Mouse (Mus musculus) gastrocnemius, adult 8-10 months (tissue): ENCODE results near the gene Ush2a. TPM values are rescaled to one million over a fixed set of nuclear protein-coding genes. Genes with fewer than 3 reads are reported as not detected.

Source experiments
- DNase-seq, 2 experiments: peaks; one replicate each; pipeline ENCODE4 v3.0.0; 2022; ENCODE audit warnings: low spot score in 2 of 2
- total RNA-seq, 4 experiments: library from RNA; stranded (reverse); gene quantifications; 2 replicates each; pipeline ENCODE4 v1.2.4; 2022

The Ush2a gene
- total RNA-seq, 4 experiments from 2014 or later = not detected

DNA sequence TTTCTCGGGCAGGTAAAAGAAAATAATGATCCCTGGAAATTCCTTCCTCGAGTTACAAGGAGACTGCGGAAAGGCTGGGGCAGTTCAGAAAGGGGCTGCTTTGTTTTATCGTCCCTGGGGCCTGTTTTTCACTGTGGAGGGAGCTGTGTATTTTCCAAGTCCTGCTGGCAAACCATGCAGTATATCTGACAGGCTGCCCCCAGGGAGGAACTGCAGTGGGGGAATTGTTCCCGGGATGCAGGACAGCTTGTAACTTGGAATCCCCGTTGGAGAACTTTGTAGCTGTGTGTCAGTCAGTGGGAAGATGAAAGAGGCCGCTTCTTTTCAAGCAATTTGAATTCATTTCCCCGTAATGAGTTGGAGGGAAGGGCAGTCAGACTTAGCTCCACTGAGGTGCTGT is 399.1 kb downstream of the Ush2a start:
- DNase-seq = no peak

- no peak for DNase-seq
These were observed 405.6 kb downstream of the Ush2a start for GRCm38 (mm10) chr1:188667460-188667859.

- DNase-seq = no peak
These were observed 406.7 kb downstream of the Ush2a start for GRCm38 (mm10) chr1:188668513-188668912.

DNA sequence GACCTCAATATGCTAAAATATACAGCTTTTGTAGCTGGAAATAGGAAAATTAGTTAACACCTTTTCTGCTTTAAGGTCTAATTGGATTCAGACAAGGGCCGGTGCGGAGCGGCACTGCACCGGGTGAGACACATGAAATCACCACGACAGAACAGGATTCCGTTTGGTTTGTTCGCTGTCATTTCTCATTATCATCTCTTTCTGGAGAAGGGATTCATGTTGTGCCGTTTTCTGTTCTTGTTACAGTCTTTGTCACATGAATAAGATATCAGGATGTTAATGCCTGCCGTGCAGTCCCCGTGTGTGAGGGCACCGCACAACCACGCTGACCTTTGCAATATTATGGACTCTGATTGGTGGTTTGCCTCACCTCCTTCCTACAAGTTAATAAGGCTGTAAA is 411.0 kb downstream of the Ush2a start:
- DNase-seq = no peak

DNA sequence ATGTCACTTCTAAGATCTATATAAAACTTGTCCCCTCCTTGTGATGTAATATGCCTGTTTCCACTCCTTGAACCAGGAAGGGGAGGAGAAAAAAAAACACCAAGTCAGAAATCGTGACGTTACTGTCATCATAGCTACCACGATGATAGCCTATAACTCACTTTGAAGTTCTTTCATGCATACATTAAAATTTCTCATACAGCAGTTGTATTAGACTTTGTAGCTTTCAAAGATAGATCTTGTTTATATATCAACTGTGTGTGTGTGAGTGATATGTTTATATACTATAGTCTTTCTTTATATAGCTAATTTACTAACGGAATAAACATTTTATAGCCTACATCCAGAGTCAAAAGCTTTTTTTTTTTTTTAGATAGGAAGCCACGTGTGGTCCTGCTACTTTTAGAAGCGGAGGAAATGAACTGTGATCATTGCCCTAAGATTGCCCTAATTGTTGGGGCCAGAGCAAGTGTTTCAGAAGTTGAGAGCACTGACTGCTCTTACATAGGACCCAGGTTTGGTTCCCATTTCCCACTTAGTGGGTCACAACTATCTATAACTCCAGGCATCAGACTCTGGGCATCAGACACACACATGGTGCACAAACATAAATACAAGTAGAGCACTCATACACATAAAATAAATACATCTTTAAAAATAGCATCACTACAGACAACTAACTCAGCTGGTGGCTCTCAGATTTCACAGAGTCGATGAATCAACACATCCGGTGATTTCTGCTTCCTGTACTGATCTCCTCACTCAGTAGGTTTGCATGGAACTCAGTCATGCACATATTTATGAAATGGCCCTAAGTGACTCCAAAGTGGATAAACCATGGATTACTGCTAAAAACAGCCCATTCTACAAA is 413.1 kb downstream of the Ush2a start:
- no peak for DNase-seq

DNA sequence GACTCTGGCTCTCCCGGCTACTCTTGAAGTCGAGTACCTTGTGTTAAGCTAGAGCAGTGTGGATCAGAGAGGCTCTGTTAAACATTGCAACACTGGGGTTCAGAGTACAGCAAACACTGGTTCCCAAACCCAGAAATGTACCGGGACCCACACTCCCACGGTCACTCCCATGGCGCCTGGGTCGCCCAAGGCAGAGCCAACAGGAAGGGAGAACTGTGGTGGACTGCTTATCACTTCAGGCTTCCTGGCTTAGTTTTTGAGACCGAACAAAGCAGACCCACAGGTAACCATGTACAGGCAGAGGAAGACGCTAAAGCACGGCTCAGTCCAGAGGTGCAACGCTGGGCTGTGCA is 413.7 kb downstream of the Ush2a start:
- DNase-seq = no peak

DNA sequence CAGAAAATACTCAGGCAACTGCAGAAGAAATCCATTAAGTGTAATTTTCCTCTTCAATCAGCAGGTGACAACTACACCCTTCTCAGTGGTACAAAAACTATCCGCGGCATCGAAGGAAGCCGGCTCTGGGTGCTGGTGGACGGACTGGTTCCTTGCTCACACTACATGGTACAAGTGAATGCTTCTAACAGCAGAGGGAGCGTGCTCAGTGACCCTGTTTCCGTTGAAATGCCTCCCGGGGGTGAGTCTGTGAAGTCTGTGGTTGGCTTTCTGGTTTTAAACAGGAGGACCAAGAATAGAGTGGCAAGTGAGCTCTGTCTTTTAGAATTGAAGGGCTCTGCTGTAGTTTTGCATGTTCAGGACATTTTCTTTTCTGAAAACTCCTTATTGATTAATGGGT is 416.4 kb downstream of the Ush2a start:
- DNase-seq = no peak

GRCm38 (mm10) chr1:188686362-188686761 is 424.5 kb downstream of the Ush2a start:
- DNase-seq = no peak

GRCm38 (mm10) chr1:188696295-188696694 is 434.5 kb downstream of the Ush2a start:
- no peak for DNase-seq

DNA sequence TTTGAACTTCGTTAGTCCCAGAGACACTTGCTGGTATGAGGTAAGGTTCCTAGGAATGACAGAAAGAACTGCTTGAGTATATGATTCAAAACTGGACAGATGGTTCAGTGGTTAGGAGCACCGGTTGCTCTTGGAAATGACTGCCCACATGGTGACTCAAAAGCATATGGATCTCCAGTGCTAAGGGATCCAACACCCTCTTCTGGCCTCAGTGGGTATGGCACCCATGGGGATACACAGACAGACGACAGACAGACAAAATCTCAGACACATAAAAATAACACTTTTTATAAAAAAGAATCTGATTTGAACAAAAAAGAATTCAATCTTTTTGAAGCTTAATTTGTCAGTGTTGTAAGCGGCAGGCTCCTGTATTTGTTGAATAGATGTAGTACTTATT is 446.4 kb downstream of the Ush2a start:
- DNase-seq = no peak

- no peak for DNase-seq
These were observed 446.9 kb downstream of the Ush2a start for GRCm38 (mm10) chr1:188708694-188709093.

DNA sequence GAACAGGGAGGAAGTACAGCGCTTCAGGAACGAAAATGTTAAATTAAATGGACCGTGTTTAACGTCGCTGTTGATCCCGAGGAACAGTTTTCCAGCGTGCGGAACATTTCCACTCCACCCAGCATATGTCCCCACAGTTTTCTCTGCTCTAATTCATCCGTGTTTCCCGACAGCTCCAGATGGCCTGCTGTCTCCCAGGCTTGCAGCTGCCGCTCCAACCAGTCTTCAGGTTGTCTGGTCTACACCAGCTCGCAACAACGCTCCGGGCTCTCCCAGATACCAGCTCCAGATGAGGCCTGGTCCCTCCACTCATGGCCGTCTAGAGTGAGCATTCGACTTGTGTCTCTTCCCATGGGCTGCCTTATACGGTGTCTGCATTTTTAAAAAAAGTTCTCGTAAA is 452.3 kb downstream of the Ush2a start:
- no peak for DNase-seq

DNA sequence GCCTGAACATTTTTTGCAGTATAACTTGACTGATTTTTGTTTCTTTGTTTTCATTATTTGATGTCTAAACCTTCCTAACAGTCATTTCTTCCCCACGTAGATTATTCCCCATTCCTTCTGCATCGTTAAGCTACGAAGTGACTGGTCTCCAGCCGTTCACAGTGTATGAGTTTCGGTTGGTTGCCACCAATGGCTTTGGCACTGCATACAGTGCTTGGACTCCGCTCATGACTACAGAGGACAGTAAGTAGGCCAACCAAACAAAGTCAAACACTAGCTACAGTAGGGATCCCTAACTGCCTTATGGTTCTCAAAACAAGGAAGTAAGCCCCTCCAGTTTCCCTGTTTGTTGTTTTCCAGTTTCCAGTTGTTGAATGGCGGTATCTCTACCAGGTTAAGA is 453.1 kb downstream of the Ush2a start:
- DNase-seq = no peak

GRCm38 (mm10) chr1:188716886-188717285 is 455.1 kb downstream of the Ush2a start:
- no peak for DNase-seq

DNA sequence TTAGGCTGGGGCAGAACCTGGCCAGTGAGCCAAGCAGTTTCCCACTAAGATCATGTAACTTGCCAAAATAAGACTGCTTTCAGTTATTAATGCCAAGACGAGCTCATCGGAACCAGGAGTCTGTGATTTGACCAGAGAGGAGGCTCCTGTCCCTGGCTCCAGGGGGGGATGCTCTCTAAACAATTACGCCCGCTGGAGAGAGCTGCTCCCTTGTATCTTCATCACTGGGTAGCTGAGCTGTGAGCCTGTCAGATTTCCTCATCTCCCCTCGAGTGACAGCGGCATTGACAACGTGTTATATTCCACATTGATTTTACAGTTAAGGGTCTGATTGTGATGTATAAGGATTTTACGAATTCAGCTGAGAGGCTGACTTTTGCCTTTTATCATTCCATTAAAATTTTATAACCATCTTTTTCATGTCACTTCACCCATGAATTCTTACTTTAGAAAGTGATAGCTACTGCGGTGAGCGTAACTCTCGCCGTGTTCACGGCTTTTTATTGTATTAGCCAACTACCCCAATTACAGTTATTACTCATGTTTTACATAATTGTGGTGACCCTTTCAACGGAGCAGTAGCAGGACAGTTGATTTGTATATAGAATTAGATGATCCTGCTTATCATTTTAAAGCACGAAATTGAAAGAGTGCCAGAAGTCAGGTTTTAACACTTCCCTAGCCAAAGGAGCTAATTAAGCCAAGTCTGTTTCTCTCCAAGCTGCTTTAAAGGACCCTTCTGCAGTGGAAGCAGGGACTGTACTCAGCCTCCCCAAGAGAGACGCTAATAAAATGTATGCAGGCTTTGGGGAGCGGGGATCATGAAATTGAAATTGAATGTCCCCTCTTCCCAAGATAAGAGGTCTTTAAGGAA is 463.5 kb downstream of the Ush2a start:
- no peak for DNase-seq

GRCm38 (mm10) chr1:188726937-188727336 is 465.1 kb downstream of the Ush2a start:
- no peak for DNase-seq

DNA sequence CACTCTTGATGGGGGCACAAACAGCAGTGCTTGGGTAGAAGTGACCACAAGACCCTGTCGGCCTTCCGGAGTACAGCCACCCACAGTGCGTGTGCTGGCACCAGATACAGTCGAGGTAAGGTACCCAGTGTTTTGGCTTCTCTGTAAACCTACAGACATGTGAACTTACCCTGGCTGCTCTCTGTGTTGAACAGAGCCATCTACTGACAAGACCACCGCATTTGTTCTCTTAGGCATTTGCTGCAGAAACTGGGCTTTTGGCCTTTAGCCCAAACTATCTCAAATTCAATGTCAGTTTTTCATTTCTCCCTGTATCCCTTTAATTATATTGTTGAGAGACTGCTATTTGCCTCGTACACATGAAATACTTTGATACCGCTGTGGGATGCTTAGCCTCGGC is 466.8 kb downstream of the Ush2a start:
- DNase-seq = no peak

DNA sequence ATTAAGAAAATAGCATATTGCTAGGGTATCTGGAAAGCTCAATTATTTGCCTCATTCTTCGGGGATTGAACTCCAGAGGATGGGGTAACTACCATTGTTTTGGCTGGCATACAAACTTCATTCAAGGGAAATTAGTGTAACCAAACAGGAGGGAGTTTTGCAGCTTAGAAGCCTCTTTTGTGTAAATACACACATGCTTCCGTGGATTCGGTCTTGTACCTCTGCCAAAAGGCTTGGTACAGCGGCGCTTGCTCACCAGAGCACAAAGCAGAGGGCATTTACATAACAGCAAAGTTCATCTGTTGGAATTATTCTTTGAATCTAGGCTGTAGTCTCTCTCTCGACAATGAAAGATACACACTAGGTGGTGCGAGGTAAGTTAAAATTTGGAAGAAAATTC is 467.4 kb downstream of the Ush2a start:
- DNase-seq = no peak

DNA sequence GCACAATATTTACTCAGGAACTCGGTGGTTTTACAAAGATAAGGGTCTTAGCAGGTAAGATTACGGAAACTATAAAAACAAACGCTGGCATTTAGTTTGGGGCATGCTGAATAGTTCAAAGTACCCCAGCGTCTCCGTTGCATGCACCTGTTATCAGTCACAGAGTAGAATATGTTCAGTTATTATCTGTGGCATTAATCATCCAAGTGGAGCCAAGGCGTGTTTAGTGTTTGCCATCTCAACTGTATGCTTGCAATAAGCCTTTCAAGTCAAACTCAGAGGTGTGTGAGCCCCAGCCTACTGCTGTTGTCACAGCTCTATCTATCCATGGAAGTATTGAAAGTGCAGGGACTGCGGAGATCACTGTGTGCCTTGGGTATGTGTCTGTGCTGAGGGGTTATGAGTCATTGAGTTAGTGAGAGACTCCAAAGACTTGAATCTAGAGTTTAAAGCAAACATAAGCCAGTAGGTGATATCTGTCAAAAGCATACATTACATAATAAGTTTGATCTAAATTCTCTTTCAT is 473.0 kb downstream of the Ush2a start:
- DNase-seq = no peak

DNA sequence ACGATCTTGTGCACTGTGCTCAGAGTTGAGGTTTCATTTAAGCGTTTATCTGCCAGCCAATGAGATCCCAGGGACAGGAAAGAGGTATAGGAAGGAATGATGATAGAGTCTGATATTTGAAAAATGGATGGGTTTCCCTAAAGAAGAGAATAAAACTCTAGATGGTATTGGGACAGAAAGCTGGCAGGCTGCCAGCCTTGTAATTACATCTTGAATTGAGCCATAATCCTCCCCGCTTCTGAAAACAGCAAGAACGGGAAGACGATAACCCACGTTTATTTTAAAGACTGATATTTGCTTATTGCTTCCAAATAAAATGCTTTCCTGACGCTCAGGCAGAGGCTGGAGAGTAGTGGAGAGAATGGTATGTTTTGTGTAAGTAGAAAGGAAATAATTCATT is 481.1 kb downstream of the Ush2a start:
- no peak for DNase-seq

DNA sequence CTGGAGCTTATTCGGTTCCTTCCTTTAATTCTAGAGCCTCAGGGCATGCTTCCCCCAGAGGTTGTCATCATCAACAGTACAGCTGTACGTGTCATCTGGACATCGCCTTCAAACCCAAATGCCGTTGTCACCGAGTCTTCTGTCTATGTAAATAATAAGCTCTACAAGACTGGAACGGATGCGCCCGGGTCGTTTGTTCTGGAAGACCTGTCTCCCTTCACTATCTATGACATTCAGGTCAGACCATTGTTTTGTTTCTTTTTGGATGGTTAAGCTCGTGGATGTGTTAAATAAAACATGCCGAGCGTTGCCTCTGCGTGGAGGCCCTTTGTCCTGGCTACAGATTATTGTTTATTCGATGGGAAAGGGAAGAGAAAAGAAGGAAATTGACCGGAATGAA is 493.2 kb downstream of the Ush2a start:
- DNase-seq = no peak

DNA sequence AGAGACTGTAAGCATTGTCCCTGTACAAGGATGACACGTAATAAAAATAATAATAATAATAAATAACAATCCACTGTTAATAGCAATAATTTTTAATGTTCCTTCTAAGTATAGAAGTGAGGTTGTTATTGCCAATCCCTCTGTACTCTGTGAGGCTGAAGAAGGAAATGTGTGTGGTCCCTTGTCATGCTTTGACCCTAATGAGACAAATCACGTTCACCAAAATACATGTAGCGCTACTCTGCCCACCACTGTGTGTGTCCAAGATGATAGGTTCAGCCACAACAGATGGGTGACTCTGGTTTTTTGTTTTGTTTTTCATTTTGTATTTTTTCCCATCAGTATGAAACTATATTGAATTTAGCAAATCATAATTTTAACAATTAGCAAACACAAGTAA is 498.7 kb downstream of the Ush2a start:
- DNase-seq = no peak
